Mouse (Mus musculus): ENCODE measurements around the gene Gm1123. TPM values are rescaled to one million over a fixed set of nuclear protein-coding genes. Genes with fewer than 3 reads are reported as not detected.

The Gm1123 gene
- polyA plus RNA-seq, 1 experiment from 2014 or later = not detected

- Histone ChIP-seq H3K4me3 (no peak overlapping the region), H3K9me3 (no peaks in the 10 kb centered on the region), H3K27ac (replicated peaks) (no peak overlapping the region), H3K4me2 (replicated peaks) (no peak overlapping the region), H3K36me3 (peaks cover 20% of the 10 kb centered on the region), H3K27me3 (no peaks in the 10 kb centered on the region), H3K9ac (replicated peaks) (no peak overlapping the region), H3K4me1 (no peaks in the 10 kb centered on the region; the same call in 1 of the 2 replicates)
- ATAC-seq (ENCODE audit: low FRiP score, low read depth) = no peak
- 91% methylated on average over 4 of the region's 4 CpGs for WGBS
These were observed 7.1 kb upstream of the Gm1123 start for GRCm38 (mm10) chr9:99042641-99043040.

GRCm38 (mm10) chr9:99041994-99042393 is 6.5 kb upstream of the Gm1123 start:
- Histone ChIP-seq H3K9me3 (no peaks in the 10 kb centered on the region), H3K27ac (replicated peaks) (no peak overlapping the region), H3K9ac (replicated peaks) (no peak overlapping the region), H3K4me3 (no peak overlapping the region), H3K36me3 (peaks cover 18% of the 10 kb centered on the region), H3K4me2 (replicated peaks) (no peak overlapping the region), H3K27me3 (no peaks in the 10 kb centered on the region), H3K4me1 (no peaks in the 10 kb centered on the region; the same call in 1 of the 2 replicates)
- WGBS = 77% methylated on average over 9 of the region's 9 CpGs
- ATAC-seq (ENCODE audit: low FRiP score, low read depth) = no peak

DNA sequence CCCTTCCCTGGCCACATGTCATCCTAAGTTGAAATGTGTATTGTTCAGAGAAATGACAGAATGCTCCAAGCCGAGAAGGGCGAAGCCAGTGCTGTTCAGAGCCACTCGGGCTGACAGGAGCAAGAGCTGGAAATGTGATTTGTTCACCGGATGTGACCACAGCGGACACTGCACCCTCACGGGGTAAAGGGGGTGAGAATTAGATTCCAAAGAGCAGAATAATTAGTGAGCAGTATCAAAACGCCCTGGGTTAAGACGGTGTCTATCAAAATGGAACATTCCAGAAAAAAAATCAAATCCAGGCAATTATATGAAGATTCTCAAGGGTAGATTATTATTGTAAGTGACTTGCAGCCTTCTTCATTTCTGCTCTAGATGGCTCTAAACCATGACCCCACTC is 1.4 kb downstream of the Gm1123 start:
- no peak overlapping the region for H3K27ac ChIP-seq (replicated peaks)
- H3K36me3 ChIP-seq = peaks cover under 1% of the 10 kb centered on the region; the same call in 1 of the 2 replicates
- H3K4me2 ChIP-seq (replicated peaks) = no peak overlapping the region
- no peak for ATAC-seq (ENCODE audit: low FRiP score, low read depth)
- H3K4me3 ChIP-seq = no peak overlapping the region
- WGBS = 86% methylated on average over 8 of the region's 8 CpGs
- no peaks in the 10 kb centered on the region; the same call in 1 of the 2 replicates for H3K4me1 ChIP-seq
- no peak overlapping the region for H3K9ac ChIP-seq (replicated peaks)
- H3K9me3 ChIP-seq = no peaks in the 10 kb centered on the region
- no peaks in the 10 kb centered on the region for H3K27me3 ChIP-seq

DNA sequence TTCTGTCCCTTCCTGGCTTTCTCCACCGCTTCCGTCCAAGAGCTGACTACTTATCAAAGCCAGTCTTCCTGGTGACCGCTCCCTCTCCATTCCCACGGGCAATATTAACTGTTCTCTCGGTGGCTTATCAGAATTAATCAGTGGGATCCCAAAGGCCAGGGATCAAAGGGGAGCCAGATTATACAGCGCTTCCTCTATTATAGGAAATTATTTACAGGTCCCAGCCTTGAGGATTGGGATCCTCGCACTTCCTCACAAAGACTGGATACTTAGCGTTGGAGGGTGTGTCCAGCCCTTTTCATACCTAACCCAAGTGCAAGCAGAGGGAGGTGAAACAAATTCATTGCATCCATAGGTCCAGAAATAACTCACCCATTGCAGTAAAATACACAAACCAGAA is 3.5 kb downstream of the Gm1123 start:
- Histone ChIP-seq H3K4me3 (no peak overlapping the region), H3K27me3 (no peaks in the 10 kb centered on the region), H3K4me1 (no peaks in the 10 kb centered on the region; the same call in 1 of the 2 replicates), H3K9ac (replicated peaks) (no peak overlapping the region), H3K4me2 (replicated peaks) (no peak overlapping the region), H3K9me3 (no peaks in the 10 kb centered on the region), H3K27ac (replicated peaks) (no peak overlapping the region), H3K36me3 (no peaks in the 10 kb centered on the region)
- 76% methylated on average over 8 of the region's 8 CpGs for WGBS
- ATAC-seq (ENCODE audit: low FRiP score, low read depth) = no peak

- ATAC-seq (ENCODE audit: low FRiP score, low read depth) = no peak
- Histone ChIP-seq H3K9me3 (no peaks in the 10 kb centered on the region), H3K36me3 (no peaks in the 10 kb centered on the region), H3K27me3 (no peaks in the 10 kb centered on the region), H3K4me3 (no peak overlapping the region), H3K9ac (replicated peaks) (no peak overlapping the region), H3K4me1 (no peaks in the 10 kb centered on the region), H3K4me2 (replicated peaks) (no peak overlapping the region), H3K27ac (replicated peaks) (no peak overlapping the region)
- 83% methylated on average over 4 of the region's 4 CpGs for WGBS
These were observed 13.8 kb downstream of the Gm1123 start for GRCm38 (mm10) chr9:99021751-99022150.

GRCm38 (mm10) chr9:99021166-99021565 is 14.3 kb downstream of the Gm1123 start:
- H3K4me1 ChIP-seq = no peaks in the 10 kb centered on the region
- no peak overlapping the region for H3K4me3 ChIP-seq
- 28% methylated on average over 5 of the region's 5 CpGs for WGBS
- H3K4me2 ChIP-seq (replicated peaks) = no peak overlapping the region
- H3K9me3 ChIP-seq = no peaks in the 10 kb centered on the region
- H3K27me3 ChIP-seq = no peaks in the 10 kb centered on the region
- H3K9ac ChIP-seq (replicated peaks) = no peak overlapping the region
- H3K36me3 ChIP-seq = no peaks in the 10 kb centered on the region
- ATAC-seq (ENCODE audit: low FRiP score, low read depth) = no peak
- no peak overlapping the region for H3K27ac ChIP-seq (replicated peaks)

- Histone ChIP-seq H3K9ac (replicated peaks) (no peak overlapping the region), H3K27ac (replicated peaks) (no peak overlapping the region), H3K4me1 (no peaks in the 10 kb centered on the region), H3K9me3 (no peaks in the 10 kb centered on the region), H3K36me3 (no peaks in the 10 kb centered on the region), H3K4me2 (replicated peaks) (no peak overlapping the region), H3K27me3 (no peaks in the 10 kb centered on the region), H3K4me3 (no peak overlapping the region)
- 83% methylated on average over 6 of the region's 6 CpGs for WGBS
- no peak for ATAC-seq (ENCODE audit: low FRiP score, low read depth)
These were observed 17.8 kb downstream of the Gm1123 start for GRCm38 (mm10) chr9:99017679-99018078.

DNA sequence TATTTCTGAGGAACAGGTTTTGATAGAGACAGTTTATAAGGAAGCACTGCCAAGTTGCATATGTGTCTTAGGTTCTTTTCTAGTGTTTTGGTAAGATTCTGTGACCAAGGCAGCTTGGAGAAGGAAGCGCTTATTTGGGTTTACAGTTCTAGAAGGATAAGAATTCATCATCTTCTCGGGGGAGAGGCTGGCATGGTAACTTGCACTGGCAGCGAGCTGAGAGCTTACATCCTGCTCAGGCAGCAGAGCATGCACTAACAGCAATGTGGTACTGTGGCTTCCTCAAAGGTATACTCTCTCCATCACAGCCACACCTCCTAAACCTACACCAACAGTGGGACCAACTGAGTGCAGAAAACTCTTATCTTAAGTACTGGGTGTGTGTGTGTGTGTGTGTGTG is 18.8 kb downstream of the Gm1123 start:
- H3K9ac ChIP-seq (replicated peaks) = no peak overlapping the region
- H3K27ac ChIP-seq (replicated peaks) = no peak overlapping the region
- H3K4me2 ChIP-seq (replicated peaks) = no peak overlapping the region
- no peak for ATAC-seq (ENCODE audit: low FRiP score, low read depth)
- no peaks in the 10 kb centered on the region for H3K36me3 ChIP-seq
- no peak overlapping the region for H3K4me3 ChIP-seq
- no peaks in the 10 kb centered on the region for H3K27me3 ChIP-seq
- no peaks in the 10 kb centered on the region for H3K9me3 ChIP-seq
- WGBS = 88% methylated on average over 3 of the region's 3 CpGs
- no peaks in the 10 kb centered on the region for H3K4me1 ChIP-seq

DNA sequence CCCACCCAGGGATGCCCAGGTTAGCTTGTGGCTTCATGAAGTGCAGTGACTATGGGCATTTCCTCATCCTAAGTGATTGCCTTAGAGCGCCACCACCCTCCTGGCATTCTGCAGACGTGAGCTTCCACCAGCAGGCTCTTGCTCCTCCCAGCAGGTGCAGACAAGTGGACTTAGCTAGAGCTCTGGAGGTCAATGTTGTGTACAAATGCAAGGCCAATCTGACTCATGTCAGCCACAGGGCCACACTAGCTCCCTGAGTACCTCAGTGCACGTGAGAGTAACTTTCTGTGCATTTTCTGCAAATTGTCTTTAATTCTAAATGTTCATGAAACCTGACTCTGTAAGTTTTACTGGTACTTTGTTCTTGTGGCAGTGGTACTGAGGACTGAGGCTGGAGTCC is 19.2 kb downstream of the Gm1123 start:
- WGBS = 73% methylated on average over 3 of the region's 3 CpGs
- Histone ChIP-seq H3K4me2 (replicated peaks) (no peak overlapping the region), H3K4me1 (no peaks in the 10 kb centered on the region), H3K27ac (replicated peaks) (no peak overlapping the region), H3K27me3 (no peaks in the 10 kb centered on the region), H3K4me3 (no peak overlapping the region), H3K36me3 (no peaks in the 10 kb centered on the region), H3K9ac (replicated peaks) (no peak overlapping the region), H3K9me3 (no peaks in the 10 kb centered on the region)
- ATAC-seq (ENCODE audit: low FRiP score, low read depth) = no peak

- no peaks in the 10 kb centered on the region for H3K9me3 ChIP-seq
- H3K27me3 ChIP-seq = no peaks in the 10 kb centered on the region
- peaks cover 14% of the 10 kb centered on the region for H3K36me3 ChIP-seq
- H3K4me2 ChIP-seq (replicated peaks) = no peak overlapping the region
- H3K4me1 ChIP-seq = no peaks in the 10 kb centered on the region
- 100% methylated on average over 3 of the region's 3 CpGs for WGBS
- ATAC-seq (ENCODE audit: low FRiP score, low read depth) = no peak
- no peak overlapping the region for H3K4me3 ChIP-seq
- H3K9ac ChIP-seq (replicated peaks) = no peak overlapping the region
- no peak overlapping the region for H3K27ac ChIP-seq (replicated peaks)
These were observed 25.7 kb downstream of the Gm1123 start for GRCm38 (mm10) chr9:99009898-99010199.

GRCm38 (mm10) chr9:99009069-99009897 is 26.2 kb downstream of the Gm1123 start:
- H3K9ac ChIP-seq (replicated peaks) = no peak overlapping the region
- H3K4me3 ChIP-seq = no peak overlapping the region
- ATAC-seq (ENCODE audit: low FRiP score, low read depth) = no peak
- WGBS = 82% methylated on average over 12 of the region's 12 CpGs
- H3K27me3 ChIP-seq = no peaks in the 10 kb centered on the region
- H3K4me2 ChIP-seq (replicated peaks) = no peak overlapping the region
- peaks cover 14% of the 10 kb centered on the region for H3K36me3 ChIP-seq
- H3K4me1 ChIP-seq = no peaks in the 10 kb centered on the region
- H3K9me3 ChIP-seq = no peaks in the 10 kb centered on the region
- H3K27ac ChIP-seq (replicated peaks) = no peak overlapping the region

DNA sequence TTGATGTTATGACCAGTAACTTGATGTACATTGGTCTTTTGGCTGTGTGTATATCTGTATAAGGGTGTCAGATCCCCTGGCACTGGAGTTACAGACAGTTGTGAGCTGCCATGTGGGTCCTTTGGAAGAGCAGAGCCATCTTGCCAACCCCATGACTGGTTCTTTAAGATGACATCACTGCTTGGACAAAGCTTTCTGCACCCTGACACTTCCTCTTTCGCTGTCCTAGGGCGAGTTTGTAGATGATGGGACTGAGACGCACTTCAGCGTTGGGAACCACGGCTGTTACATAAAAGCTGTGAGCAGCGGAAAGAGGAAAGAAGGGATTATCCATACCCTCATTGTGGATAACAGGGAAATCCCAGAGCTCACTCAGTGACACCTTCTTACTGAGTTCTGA is 34.2 kb downstream of the Gm1123 start:
- Histone ChIP-seq H3K4me3 (no peak overlapping the region), H3K27ac (replicated peaks) (no peak overlapping the region), H3K9ac (replicated peaks) (no peak overlapping the region), H3K4me1 (no peaks in the 10 kb centered on the region), H3K27me3 (no peaks in the 10 kb centered on the region), H3K4me2 (replicated peaks) (no peak overlapping the region), H3K36me3 (peaks cover 55% of the 10 kb centered on the region), H3K9me3 (no peaks in the 10 kb centered on the region)
- 84% methylated on average over 6 of the region's 6 CpGs for WGBS
- no peak for ATAC-seq (ENCODE audit: low FRiP score, low read depth)

DNA sequence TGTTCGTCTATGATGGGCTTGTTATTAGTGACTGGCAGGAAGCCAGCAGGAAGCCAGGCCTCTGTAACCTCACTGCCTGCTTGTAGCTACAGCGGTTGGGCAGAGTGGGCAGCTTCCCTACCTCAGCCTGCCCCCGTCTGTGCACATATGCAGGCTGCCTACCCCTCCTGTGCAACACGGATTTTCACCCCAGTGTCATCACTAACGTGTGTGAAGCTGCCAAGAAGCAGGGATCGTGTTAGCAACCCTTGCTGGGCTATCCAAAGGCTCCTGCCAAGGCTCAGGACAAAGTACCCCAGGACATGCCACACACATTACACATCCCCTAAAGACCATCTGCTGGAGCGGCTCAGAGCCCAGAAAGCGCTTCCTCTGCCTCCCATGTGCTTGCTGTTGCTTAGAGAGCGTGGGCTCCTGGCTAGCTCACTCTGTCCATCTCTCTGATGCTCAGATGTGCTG is 35.6 kb downstream of the Gm1123 start:
- Histone ChIP-seq H3K9me3 (no peaks in the 10 kb centered on the region), H3K36me3 (peaks cover 42% of the 10 kb centered on the region), H3K27me3 (no peaks in the 10 kb centered on the region), H3K27ac (replicated peaks) (no peak overlapping the region), H3K9ac (replicated peaks) (no peak overlapping the region), H3K4me3 (no peak overlapping the region), H3K4me1 (no peaks in the 10 kb centered on the region), H3K4me2 (replicated peaks) (no peak overlapping the region)
- 86% methylated on average over 9 of the region's 9 CpGs for WGBS
- no peak for ATAC-seq (ENCODE audit: low FRiP score, low read depth)

Measured in midbrain, embryonic 12.5 days (tissue).